Mouse (Mus musculus): ENCODE measurements around the gene Cd2bp2. TPM values are rescaled to one million over a fixed set of nuclear protein-coding genes. Genes with fewer than 3 reads are reported as not detected.
A peak's percentile ranks its signal among the peaks of the same experiment; 100 is the strongest.
"Not testable (repeated sequence)": the region's sequence is repeated elsewhere in the genome, so short reads cannot be mapped to it uniquely, and the experiment has no call there.

Gene Cd2bp2
- total RNA-seq, 2 experiments from 2014 or later: 36.7 to 41.1 TPM

DNA sequence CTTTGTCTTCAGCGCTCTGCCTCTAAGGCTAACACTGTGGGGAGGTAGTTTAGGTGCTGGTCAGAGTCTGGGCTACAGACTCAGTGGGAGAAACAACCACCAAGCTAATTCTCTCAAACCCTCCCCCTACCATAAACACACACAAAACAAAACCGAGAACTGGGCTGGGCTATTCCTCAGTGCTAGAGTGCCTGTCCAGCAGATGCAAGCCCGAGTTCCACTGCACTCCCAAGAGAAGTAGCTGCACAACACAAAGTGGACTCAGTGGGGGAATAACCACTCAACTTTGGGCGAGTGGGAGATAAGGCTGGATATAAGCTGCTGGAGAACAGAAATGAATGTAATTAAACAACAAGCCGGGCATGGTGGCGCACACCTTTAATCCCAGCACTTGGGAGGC, 5.2 kb downstream of the Cd2bp2 start:
- no peak for DNase-seq

DNA sequence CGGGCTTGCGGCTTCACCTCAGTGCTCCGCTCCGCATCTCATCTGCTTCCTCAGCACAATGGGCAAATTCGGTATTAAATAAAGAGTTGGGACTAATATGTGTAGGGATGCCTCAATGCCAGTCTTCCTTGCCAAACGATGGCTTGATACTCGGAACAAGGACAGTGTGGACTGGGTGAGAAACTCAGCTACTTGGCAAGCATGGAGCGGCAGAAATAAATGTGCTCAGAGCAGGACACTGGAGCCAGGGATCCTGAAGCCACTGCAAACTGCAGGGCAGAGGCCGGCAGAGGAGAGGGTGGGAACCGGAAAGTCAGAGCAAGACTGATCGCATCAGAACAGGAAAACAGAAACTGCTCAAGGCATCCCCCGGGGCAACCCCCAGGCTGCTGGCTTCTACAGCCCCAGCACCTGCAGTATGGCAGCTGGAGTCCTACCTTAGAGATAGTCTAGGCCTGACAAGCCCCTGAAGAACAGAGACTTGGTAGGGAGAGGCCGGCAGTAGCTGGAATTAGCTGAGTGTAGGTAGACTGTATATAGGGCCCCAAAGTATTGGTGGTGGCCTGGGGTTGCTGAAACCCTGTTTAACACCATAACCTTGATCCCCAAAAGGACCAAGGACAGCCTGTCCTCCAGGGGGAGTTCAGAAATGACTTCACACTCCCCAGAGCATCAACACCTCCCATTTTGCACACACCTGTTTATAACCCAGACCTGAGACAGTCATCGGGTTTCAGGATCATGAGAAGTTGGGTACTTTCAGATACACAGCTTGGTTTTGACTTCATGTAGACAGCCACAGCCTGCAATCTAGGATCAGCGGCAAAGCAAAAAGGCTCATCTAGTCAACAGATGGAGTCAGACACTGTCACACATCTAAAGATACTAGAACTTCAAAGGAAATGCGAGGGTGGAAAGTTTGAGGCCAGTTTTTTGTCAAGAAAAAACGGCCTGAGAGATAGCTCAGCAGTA, 7.3 kb downstream of the Cd2bp2 start:
- no peak for DNase-seq

- no peak for DNase-seq
Measured at GRCm38 (mm10) chr7:127187351-127187750, 8.5 kb downstream of the Cd2bp2 start.

- DNase-seq: no peak
Measured at GRCm38 (mm10) chr7:127185601-127186000, 10.2 kb downstream of the Cd2bp2 start.

DNA sequence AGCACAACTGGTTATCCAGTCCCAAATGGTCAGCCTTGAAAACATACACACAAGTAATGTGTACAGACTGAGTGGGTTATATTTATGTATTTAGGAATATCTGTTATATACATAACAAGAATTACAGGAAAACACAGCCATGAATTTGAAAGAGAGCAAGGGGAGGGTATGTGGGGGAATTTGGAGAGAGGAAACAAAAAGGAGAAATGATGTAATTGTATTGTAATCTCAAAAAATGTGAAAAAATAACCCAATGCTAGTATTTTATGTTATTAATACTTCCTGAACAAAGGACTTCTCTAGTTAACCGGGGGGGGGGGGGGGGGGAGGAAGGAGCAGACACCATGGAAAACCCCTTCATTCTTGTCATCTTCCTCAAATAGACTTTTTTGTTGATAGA, 11.1 kb downstream of the Cd2bp2 start:
- DNase-seq: no peak

DNA sequence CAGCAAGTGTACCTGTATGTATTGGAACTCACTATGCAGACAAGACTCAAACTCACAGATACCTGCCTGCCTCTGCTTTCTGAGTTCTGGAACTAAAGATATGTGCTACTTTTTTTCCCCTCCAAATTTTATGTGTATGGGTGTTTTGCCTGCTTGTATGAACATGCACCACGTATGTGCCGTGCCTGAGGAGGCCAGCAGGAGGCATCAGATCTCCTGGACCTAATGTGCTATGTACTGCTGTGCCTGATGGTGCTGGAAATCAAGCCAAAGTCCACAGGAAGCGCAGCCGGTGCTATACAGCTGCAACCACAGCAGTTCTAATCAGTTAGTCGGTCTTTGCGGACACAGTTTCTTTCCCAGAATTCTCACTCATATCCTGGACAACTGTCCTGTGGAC, 12.0 kb downstream of the Cd2bp2 start:
- peak; percentile 19 for DNase-seq

- DNase-seq: no peak
Measured at GRCm38 (mm10) chr7:127183345-127183744, 12.5 kb downstream of the Cd2bp2 start.

- DNase-seq: not testable (repeated sequence)
Measured at GRCm38 (mm10) chr7:127181724-127182123, 14.1 kb downstream of the Cd2bp2 start.

DNA sequence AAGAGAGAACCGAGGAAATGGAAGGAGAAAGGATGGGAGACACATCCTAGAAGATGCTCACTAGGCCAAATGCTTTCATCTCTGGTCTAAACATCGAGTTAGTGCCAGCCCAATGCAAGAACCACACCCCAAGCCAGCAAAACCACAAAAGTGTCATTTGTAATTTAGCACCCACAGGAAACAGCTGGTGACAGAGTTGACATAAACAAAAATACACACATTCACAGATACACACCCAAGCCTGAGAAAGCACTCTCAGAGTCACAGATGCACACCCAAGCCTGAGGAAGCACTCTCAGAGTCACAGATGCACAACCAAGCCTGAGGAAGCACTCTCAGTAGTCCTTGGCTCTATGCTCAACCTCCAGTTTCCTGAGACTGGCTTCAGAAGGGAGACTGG, 15.1 kb downstream of the Cd2bp2 start:
- no peak for DNase-seq

- DNase-seq: no peak
Measured at GRCm38 (mm10) chr7:127176937-127177336, 18.9 kb downstream of the Cd2bp2 start.

- no peak for DNase-seq
Measured at GRCm38 (mm10) chr7:127166501-127166900, 29.3 kb downstream of the Cd2bp2 start.

GRCm38 (mm10) chr7:127165607-127166493, 30.0 kb downstream of the Cd2bp2 start:
- DNase-seq: no peak

- DNase-seq: no peak
Measured at GRCm38 (mm10) chr7:127164002-127164401, 31.8 kb downstream of the Cd2bp2 start.

GRCm38 (mm10) chr7:127162546-127162945, 33.3 kb downstream of the Cd2bp2 start:
- DNase-seq: no peak

- DNase-seq: no peak
Measured at GRCm38 (mm10) chr7:127157548-127157947, 38.3 kb downstream of the Cd2bp2 start.

DNA sequence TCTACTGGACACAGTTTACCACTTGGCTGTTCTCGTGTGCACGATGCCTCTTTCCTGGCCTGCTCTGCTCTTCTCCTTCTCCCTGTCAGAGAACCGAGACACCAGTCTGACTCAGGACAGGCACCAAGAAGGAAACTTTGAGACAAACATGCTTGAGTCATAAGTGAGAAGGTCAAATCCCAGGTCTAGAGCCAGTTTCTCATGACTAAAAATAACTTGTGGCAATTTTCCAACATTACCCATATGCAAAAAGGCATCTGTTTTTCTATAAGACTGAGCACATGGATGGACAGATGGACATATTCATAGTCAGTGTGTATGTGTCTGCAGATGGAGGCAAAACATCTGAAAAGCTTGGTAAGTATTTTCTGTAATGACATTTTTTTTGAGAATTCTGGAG, 42.4 kb downstream of the Cd2bp2 start:
- DNase-seq: no peak

- DNase-seq: no peak
Measured at GRCm38 (mm10) chr7:127152464-127152863, 43.4 kb downstream of the Cd2bp2 start.

GRCm38 (mm10) chr7:127147901-127148300, 47.9 kb downstream of the Cd2bp2 start:
- DNase-seq: no peak

DNA sequence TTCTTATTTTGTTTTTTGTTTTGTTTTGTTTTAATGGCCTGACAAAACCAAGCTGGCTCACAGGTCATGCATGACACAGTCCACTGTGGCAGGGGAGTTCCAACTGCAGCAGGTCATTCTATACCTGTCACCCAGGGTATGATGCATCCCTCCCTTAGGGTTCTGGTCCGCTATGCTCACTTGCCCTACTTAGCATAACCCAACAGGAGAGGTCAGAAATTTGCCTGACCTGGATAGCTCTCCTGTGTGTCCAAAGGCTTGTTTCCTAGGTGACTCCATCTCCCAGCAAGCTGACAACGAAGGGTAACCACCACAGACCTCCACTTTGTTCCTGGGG, 49.6 kb downstream of the Cd2bp2 start:
- no peak for DNase-seq

- no peak for DNase-seq
Measured at GRCm38 (mm10) chr7:127145387-127146266, 50.2 kb downstream of the Cd2bp2 start.

- no peak for DNase-seq
Measured at GRCm38 (mm10) chr7:127144412-127144811, 51.4 kb downstream of the Cd2bp2 start.

DNA sequence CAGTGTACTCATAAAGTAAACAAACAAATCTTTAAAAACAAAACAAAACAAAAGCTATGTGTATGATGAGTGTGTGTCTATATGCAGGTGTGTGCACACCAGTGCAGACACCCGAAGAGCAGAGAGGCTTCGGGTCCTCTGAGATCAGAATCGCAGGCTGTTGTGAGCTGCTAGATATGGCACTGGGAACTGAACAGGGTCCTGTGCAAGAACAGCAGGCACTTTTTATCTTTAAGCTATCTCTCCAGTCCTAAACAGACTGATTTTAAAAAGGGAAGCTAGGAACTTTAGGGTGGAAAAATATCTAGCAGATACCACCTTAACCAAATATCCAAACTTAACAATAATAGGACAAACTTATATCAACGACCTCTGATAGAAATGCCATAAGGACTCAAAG, 53.2 kb downstream of the Cd2bp2 start:
- no peak for DNase-seq

Data from gastrocnemius, postnatal 10 days (tissue).